Mouse (Mus musculus): ENCODE measurements around the gene Pmepa1.

Pmepa1 gene

GRCm38 (mm10) chr2:173276409-173276808 is at the start of gene Pmepa1:
TSS of gene Pmepa1 (minus strand) at chr2:173276533.
- peak; percentile 84 to 91 for DNase-seq (ENCODE audit: low spot score in 2 of 2)

GRCm38 (mm10) chr2:173321754-173322153 is 45.4 kb upstream of the Pmepa1 start:
- DNase-seq (ENCODE audit: low spot score in 2 of 2) = peak in 1 of 2 experiments; percentile 22

DNA sequence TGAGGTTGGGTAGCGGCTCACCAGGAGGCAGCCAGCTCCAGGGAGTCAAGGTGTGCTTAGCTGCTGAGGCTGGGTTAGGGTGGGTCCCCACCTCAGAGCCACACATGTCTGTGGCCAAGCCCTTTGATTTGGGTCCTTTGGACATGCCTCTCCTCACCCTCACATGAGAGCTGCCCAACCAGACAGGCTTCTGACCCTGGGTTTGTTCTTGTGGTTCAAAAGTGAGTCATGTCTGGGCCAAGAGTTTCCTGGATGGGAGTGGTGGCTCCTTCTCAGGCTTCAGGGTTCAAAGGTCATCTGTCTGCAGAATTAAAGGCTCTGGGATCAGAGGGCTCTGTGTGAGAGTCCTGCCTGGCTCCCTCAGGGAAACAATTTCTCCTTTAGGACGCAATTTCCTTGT is 44.9 kb upstream of the Pmepa1 start:
- DNase-seq (ENCODE audit: low spot score in 2 of 2) = peak in 1 of 2 experiments; percentile 32

GRCm38 (mm10) chr2:173314291-173314690 is 38.0 kb upstream of the Pmepa1 start:
- DNase-seq (ENCODE audit: low spot score in 2 of 2) = no peak

- DNase-seq (ENCODE audit: low spot score in 2 of 2) = no peak
Measured at GRCm38 (mm10) chr2:173308486-173308885, 32.2 kb upstream of the Pmepa1 start.

DNA sequence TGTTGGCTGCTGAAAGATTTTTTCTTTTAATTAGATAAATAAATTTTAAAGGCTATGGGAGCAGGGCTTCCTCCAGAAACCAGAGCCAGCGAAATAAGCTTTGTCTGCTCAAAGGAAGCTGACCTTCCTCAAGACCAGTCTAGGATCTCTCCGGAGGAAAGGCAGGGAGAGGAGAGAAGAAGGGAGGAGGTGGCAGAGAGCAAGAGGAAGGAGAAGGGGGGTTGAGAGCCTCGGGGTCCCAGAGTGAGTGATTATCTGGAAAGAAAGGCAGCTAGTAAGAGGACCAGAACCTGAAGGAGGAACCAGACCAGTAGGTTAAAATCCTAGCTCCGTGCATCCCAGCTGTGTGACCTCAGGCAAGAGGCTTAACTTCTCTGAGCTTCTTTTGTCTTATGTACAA is 31.7 kb upstream of the Pmepa1 start:
- DNase-seq (ENCODE audit: low spot score in 2 of 2) = no peak

- no peak for DNase-seq (ENCODE audit: low spot score in 2 of 2)
Measured at GRCm38 (mm10) chr2:173307561-173307960, 31.2 kb upstream of the Pmepa1 start.

DNA sequence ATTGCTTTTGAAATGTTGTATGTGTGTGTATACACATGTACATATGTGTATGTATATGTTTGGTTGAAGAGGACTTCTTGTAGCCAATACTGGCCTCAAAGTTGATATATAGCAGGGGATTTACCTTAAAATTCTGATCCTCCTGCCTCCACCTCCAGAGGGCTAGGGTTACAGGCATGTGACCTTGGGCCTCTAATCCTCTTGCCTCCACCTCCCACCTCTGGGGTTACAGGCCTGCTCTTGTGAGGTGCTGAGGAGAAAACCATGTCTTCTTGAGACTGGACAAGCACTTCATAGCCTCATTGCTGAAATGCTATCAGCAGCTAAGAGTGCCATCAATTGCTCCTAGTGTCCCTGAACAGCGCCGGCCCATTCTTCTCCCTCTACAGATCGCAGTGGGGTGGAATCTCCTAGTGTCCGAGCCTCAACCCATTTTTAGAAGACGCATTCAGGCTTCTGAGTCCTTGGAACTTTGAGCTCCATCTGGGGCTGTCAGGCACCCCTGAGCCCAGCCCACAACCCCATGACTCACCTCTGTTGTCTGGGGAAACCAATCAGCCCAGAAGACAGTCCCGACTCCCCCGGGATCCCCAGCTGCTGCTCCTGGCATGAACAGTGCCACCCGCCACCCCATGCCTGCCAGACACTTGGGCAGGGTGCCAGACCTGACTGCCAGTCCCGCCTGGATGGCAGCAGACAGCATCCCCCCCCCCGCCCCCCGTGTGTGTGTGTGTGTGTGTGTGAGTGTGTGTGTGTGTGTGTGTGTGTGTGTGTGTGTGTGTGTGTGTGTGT is 30.6 kb upstream of the Pmepa1 start:
- peak; percentile 25 to 70 for DNase-seq (ENCODE audit: low spot score in 2 of 2)

DNA sequence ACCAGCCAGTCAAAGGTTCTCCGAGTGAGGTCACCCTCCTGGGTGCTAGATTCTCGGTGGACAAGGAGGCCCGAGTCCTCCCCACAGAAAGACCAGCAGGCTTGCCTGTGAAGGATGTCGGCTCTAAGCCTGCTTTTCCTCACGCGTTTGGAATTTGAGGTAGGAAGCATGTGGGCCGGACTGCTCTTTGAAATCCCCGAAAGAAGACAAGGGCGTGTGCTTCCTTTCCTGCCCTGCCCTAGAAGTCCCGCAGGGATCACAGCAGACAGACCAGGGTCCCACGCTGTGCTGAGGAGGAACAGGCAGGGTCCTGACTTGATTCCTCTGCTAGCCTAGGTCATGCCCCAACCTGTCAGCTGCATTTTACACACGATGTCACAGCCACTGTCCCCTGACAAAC is 28.7 kb upstream of the Pmepa1 start:
- no peak for DNase-seq (ENCODE audit: low spot score in 2 of 2)

- DNase-seq (ENCODE audit: low spot score in 2 of 2) = no peak
Measured at GRCm38 (mm10) chr2:173300663-173301630, 24.6 kb upstream of the Pmepa1 start.

DNA sequence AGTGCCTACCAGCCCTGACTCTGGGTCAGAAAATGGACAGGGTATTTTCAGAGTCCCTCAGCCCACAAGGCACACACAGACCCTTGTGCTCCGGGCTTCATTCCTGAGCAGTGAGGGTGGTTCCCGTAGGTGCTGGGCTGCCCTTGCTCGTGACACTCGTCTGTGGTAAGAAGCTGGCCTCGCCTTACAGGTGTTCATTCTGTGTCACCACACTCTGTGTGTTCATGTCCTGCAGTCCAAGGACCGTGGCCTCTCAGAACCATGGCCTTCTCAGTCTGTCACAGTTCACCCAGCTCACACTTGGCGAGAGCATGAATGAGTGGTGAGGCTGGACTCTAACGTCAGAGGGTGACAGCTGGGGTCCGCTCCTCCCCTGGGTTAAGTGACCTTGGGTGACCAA is 20.1 kb upstream of the Pmepa1 start:
- no peak for DNase-seq (ENCODE audit: low spot score in 2 of 2)

- DNase-seq (ENCODE audit: low spot score in 2 of 2) = no peak
Measured at GRCm38 (mm10) chr2:173293042-173293441, 16.7 kb upstream of the Pmepa1 start.

DNA sequence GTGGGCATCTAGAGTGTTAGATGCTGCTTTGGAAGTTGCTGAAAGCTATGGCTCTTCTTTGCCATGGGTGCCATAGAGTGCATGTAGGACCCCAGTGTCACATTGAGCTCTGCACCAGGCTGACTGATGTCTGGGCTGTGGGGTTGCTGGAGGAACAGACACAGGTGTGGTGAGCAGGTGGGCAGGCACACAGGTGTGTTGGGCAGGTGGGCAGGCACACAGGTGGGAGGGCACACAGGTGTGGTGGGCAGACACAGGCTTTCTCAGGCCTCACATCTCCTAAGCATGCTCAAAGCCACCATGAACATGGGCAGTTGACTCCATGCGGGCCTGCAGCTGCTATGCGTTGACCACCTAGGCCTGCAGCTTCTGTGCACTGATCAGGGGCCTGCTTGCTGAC is 16.2 kb upstream of the Pmepa1 start:
- DNase-seq (ENCODE audit: low spot score in 2 of 2) = no peak

DNA sequence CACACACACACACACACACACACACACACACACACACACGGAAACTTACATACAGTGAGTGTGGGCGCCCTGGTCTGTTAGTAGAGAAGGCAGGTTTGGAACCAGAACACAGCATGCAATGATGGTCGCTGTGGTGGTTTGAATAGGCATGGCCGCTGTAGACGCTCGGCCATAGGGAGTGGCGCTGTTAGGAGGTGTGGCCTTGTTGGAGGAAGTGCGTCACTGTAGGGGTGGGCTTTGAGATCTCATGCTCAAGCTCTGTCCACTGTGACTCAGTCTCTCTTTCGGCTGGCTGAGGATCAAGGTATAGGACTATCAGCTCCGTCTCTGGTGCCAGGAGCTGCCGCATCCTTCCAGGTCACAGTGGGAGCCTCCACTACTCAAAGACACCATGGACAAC is 14.6 kb upstream of the Pmepa1 start:
- DNase-seq (ENCODE audit: low spot score in 2 of 2) = no peak

DNA sequence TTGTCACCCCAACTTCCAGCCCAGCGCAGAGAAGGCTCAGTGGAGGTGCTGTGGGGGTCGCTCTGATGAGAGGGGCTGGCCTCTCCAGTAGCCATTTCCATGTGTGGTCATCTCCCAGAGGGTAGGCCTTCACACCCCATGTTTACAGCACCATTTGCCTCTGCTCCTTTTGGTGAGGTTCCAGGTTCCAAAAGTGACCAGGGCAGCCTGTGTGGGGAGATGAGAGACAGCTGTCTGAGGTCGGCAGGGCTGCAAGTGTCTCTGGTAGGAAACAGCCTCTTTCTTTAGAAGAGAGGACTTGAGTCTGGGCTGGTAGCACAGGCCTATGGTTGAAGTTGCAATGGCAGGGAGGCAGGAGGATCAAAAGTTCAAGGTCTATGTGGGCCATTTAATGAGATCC is 13.6 kb upstream of the Pmepa1 start:
- DNase-seq (ENCODE audit: low spot score in 2 of 2) = no peak

DNA sequence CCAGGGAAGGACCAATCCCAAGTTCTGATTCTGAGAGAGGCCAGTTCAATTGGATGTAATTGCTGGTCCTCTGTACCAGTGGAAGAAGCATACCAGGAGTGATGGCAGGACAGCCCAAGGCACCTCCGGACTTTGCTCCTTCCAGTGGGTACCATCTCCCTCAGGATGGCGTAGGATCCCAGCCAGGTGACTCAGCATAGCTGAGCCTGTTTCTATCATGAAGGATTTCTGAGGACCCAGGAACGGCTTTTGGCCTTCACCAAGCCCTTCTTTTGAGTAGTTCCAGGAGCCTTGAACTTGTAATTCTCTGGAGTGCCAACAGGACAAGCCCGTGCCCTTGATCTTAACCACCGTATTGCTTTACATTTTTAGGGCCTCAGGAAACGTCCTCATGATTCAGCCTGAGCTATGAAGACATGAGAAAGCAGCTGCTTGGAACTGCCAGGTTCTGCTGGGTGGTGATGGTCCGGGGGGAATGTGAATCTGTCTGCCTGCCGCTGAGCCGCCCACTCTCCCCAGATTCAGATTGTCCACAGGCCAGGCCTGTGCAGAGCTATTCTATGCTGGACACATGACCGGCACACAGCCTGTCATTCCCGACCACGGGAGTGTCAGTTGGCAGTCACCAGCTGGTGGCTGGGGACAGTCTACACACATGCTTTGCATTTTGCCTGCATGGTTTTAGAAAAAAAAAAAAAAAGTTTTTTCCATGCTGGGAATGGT is 9.6 kb upstream of the Pmepa1 start:
- DNase-seq (ENCODE audit: low spot score in 2 of 2) = no peak

DNA sequence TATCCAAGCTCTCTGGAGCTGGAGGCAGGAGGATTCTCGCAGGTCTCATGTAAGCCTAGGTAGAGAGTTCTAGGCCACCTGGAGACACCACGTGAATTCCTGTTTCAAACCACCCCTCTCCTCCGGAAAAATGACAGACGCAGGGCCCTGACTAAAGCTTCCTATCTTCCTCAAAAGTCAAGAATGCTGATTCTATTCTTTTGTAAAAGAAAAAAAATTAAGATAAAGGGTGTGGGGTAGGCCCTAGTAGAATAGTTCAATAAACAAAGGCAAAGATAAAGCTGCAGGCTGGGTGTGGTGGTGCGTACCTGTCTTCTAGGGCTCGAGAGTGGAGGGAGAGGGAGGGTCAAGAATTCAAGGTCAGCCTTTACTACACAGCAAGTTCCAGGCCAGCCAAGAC is 8.4 kb upstream of the Pmepa1 start:
- no peak for DNase-seq (ENCODE audit: low spot score in 2 of 2)

GRCm38 (mm10) chr2:173282191-173282590 is 5.9 kb upstream of the Pmepa1 start:
- DNase-seq (ENCODE audit: low spot score in 2 of 2) = no peak

DNA sequence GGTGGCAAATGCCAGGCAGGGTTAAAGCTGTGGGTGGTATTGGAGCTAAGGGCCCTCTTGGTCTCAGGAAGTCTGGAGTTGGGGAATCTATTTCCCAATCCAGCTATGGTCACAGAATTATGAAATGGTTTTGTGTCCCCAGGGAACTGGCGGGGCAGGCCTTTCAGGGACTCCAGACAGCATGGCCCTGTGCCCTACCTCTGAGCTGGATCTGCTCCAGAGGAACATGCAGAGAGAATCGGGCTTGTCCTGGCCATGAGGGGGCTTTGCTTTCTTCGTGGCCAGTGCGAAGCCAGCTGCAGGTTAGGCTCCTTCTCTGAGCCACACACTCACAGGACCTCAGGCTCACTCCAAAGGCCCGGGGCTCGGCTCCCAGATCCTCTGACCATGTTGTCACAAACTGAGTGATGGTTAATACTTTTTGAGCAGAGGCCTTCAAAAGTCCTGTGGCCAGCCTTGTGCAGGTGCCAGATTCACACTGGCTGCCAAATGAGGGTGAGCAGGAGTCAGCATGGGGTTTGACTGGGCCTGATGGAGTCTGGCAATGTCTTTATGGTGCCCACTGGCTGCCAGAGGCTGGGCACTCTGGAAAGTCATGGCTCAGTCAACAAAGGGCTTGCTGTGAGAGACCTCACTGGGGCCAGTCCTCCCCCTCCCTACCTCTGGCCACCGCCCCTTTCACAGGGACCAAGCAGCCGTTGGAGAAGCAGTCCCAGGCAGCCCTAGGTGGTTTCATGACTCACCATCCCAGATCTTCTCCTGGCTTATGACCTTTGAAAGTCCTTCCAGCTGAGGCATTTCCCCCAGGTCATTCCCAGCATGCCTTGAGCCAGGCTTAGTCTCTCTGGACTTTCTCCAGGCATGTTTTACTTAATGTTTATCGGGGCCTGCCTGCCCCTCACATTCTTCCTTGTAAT is 4.9 kb upstream of the Pmepa1 start:
- peak in 1 of 2 experiments; percentile 65 for DNase-seq (ENCODE audit: low spot score in 2 of 2)

GRCm38 (mm10) chr2:173278846-173279580 is 2.7 kb upstream of the Pmepa1 start:
- no peak for DNase-seq (ENCODE audit: low spot score in 2 of 2)

Data from urinary bladder, postnatal 36 days (tissue).